Mouse (Mus musculus): ENCODE results near the gene Morn1.
A peak's percentile ranks its signal among the peaks of the same experiment; 100 is the strongest.

Gene Morn1

DNA sequence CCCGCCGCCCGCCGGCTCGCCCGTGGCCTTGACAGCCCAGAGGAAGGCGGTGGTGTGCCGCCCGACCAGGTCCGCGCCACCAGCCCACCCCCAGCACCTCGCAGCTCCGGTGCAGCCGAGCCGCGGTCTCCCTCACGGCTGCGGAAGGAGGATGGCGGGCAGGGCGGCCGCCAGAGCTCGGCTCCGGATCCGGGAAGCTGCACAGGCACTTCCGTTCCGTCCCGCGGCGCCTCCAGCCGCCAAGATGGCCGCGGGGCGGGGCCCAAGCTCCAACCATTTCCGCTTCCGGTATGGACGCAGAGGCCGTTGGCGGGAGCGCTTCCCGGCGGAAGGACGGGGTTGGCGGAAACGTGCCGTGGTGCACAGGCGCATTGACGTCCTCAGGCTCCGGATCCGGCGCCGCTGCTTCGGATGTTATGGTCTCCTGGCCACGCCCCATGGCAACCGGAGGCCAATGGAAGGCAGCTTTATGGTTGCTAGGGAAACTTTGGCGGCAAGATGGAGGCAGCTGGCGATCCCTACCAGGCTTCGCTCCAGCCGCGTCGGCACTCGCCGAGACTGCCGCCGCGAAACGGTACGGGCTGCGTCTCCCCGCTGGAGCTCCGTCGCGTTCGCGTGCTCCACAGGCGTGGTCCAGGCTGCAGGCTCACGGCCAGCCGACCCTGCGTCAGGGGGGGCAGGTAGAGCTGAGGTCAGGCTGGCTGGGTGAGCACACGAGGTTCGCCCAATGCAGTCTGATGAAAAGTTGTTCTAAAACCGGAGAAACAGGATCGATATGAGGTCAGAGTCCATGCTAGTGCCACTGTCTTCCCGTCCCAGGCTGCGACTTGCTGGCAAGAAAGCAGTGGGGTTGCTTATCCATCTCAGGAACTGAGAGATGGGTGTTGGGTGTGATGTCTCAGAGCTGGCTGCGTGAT, at the start of gene Morn1, which contains the start of gene Rer1:
Gene Morn1, plus strand, starts transcription at position 470 of the 917 bp plus-strand sequence.
Gene Rer1, minus strand, starts transcription at position 275 of the 917 bp plus-strand sequence.
- DNase-seq (ENCODE audit: low spot score), result peak; percentile 99

DNA sequence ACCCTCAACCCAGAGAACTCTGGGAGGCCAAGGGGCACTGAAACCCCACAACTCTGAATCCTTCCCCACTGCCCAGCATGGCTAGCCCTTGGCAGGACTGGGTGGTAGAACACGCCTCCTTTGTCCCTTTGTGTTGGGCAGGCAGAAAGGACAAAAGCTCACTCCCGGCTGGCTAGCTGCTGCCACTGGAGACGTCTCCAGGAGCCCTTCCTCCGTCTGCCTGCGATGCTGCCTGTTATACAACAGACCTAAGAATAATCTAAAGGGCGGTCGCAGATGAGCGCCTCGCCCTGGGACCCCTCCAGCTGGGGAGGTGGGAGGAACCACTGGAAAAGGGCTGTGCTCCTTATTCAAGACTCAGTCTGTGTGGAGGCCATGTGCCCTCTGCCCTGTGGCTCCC, 46.2 kb upstream of the Morn1 start:
- DNase-seq (ENCODE audit: low spot score), result no peak

DNA sequence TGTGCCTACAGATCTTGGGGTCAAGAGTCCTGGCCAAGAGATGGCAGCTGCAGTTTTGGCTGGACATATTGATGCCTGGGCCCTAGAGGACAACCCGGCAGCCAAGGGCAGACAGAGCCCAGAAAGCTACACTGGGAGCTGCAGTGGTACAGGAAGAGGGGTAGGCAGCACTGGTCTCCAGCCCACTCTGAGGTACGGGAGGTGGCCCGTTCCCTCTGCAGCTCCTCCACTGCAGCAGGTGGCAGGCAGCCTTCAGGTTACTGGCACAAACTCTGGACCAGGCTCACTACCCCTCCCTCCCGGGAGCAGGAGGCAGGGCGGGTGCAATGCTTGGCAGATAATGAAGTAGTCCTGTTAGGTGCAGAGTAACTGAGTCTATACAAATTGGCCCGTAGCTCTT, 45.7 kb upstream of the Morn1 start:
- no peak for DNase-seq (ENCODE audit: low spot score)

DNA sequence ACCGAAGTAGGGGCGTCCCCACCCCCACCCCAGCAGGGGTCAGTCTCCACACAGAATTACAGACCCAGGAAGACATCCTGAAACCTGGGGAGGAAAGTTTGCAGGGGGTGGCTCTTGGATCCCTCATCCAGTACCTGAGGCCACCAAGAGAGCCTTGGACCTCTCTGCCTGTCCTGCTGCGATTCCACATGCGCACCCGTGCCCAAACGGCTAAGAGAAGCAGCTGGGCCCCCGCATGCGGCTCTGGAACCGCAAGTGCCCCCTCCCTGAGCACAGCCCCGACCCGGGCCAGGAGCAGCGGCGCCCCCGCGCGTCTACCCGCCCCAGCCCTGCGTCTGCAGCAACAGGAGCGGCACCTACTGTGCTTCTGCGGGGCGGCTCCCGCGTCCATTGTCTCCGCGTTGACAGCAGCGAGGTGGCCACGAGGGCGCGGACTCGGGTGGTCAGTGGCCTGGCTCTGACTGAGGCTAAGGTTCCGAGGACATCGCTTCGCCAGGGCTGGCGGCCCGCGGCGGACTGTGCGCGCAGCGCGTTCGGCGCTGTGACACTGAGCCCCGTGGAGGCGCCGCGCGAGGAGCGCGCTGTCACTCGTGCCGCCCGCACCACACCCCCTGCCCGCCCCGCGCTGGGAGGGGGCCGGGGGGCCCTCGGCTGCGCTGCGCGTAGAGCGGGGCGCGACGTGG, 43.6 kb upstream of the Morn1 start:
- DNase-seq (ENCODE audit: low spot score), result no peak

DNA sequence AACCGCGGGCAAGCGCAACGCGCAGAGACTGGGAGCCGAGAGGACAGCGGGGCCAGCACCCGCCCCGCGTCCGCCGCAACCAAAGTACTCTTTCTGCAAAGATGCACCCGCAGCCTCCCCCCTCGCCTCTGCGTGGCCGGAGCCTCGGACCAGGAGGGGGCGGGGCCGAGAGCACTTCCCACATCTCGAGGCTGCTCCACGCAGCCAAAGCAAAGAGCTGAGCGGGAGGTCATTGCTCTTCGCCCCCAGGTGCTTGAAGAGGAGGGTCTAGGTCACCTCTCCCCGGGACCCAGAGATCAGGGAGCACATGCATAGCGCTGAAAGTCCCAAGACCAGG, 43.1 kb upstream of the Morn1 start:
- DNase-seq (ENCODE audit: low spot score), result no peak

DNA sequence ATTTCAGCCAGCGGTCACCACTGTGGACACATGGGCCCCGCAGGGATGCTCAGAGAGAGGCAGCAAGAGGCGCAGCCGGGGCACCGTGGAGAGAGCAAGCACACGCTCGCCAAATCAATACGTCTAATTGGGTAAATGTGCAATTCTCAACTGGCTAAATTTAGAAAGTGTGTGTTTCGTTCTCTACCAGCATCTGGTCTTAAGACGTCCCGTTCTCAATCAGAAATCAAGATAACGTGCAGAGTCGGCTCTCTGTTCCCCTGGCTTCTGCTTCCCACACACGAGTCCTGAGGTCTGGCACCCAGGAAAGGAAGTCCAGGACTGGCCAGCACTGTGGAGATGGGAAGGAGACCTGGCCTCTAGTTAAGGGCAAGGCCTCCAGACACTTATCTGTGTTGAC, 39.7 kb upstream of the Morn1 start:
- no peak for DNase-seq (ENCODE audit: low spot score)

DNA sequence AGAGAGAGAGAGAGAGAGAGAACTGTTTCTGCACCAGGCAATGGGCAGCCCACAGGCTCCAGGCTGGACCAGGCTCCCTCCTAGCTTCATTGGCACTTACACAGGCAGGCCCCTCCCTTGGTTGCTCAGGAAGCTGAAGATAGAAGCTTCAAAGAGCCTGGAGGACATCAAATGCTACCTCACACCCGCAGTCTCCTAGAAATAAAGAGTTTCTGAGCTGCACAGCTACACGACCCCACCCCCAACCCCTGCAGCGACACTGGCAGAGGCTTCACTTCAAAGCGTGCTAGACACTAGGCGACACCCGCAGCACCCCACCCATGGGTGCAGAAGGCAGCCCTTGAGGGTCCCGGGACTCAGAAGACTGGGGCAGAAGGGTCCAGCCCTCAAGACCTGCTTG, 36.3 kb upstream of the Morn1 start:
- no peak for DNase-seq (ENCODE audit: low spot score)

DNA sequence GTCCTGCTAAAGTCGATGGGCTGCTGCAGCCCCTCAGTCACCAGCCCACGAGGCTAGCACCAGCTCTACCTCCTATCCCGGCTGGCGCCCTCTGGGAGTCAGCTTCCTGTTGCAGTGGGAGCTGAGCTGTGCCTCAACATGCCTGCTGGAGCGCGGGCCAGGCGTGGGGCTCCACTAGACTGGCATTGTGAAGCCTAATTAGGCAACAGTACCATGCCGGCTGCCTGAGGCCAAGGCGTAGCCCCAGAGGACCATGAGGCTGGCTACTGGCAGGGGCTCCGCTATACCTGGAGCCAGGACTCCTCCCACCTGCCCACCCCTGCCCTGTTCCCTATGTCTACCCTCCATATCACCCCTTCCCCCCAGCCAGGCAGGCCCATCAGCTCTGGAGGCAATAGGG, 29.7 kb upstream of the Morn1 start, which contains the start of gene Plch2:
Gene Plch2, minus strand, starts transcription at position 61 of the 400 bp plus-strand sequence.
- DNase-seq (ENCODE audit: low spot score), result no peak

DNA sequence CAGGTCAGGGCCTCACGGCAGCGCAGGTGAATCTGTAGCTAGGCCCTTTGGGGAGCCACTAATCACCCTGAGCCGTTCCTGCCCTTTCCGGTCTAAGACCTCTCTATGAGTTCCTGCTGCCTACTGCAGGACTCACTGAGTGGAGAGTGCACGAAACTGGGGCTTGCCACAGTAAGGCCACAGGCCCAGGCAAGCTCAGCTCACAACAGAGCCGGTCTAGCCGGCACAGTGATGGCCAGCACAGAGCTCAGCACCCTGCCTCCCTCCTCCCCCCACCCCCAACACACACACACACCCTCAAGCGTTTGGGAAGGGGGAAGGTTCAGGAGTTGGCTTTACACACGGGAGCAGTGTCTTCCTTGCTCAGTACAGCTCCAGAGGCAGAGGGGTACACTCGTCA, 28.1 kb upstream of the Morn1 start:
- DNase-seq (ENCODE audit: low spot score), result no peak

DNA sequence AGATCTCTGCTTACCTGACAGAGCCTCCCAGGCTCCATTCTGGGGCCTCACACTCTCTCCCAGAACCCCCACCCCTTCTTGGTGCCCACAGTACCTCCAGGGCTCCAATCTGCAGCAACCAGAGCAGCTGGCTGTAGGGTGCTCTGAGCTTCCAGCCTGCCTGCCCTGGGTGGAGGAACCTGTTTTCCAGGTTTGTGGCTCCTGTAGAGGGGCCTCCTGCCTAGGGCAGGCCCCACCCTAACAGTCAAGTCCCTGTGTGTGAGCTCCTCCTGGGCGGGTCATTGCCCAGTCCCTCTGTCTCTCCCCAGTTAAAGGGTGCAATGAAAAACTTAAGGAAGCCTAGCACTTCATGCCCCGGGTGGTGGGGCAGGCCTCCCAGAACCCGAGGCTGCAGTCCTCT, 22.5 kb upstream of the Morn1 start:
- no peak for DNase-seq (ENCODE audit: low spot score)

DNA sequence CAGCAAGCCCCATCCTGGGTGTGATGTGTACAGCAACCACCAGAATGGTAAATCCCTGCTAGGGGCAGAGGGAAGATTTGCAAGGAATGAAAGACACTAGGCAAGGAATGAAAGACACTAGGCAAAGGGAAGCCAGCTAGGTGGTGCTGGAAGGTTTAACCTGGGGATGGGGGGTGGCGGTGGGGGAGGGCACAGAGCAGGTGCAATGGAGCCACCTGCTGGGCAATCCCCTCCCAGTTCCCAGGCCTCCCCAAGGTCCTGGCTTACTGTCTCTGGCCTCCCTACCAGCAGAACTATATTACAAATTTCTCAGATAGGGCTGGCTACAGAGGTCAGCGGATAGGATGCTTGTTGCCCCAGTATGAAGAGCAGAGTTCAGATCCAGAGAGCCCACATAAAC, 21.9 kb upstream of the Morn1 start:
- no peak for DNase-seq (ENCODE audit: low spot score)

DNA sequence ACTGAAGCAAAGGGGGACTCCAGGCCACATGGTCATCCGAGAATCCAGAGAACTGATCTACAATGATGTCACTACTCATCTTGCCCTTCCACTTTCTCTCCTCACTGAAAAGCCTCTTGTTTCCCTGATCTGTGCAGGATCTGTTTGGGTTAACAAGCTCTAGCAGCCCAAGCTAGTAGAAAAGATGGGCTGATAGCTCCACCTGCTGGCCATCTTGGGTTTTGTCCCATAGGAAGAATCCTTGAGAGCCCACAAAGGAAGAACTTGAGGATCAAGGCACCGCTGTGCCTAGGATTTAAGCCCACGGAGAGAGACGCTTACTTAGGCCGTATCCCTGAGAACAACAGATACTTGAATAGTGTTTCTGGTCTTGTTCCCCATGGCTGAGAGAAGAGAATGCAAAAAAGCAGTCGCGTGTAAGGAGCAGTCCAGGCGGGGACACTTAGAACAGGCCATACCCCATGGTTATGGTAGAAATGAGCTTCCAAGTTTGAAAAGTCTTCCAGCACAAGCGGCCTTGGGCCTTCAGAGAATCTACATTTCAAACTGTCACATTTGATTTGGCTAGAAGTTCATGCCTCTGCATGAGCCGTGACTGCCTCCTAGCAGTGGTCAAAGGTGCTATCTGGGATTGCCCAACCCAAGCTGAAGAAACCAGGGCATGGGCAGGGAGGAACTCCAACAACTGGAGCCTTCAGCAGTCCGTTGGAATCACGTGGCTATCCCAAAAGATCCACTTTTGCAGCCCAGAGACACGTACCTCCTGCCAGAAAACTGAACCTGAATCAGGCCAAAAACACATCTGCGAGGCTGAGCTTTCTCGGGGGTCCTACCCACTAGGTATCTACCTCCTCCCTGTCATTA, 20.2 kb upstream of the Morn1 start:
- DNase-seq (ENCODE audit: low spot score), result peak; percentile 90

DNA sequence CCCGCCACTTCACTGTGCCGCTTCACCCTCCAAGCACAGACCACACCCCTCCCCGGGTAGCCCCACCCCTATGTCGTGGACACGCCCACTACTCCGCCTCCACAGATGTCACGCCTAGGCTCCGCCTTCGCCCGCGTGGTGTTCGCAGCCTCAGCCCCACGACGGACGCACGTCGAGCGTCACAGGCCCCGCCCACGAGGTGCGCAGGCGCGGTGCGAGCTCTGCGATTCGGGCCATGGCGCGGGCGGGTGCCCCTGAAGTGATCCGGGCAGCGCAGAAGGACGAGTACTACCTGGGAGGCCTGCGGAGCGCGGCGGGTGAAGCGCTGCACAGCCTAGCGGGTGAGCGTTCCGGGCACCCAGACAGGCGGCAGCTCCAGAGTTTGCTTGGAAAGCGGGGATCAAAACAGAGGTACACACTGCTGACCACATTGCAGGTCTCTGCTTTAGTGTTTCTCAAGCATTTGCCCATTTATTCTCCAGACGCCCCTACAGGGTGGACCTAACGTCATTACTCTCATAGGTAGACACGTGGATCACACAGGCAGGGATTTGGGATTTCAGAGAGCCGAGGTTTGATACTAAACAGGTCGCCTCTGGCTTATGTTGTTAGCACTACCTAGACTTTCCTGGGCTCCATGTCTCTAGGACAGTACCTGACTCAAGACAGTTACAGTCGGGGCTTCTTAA, 19.4 kb upstream of the Morn1 start, which contains the start of gene Pex10:
Gene Pex10, plus strand, starts transcription at position 183 of the 689 bp plus-strand sequence.
- peak; percentile 99 for DNase-seq (ENCODE audit: low spot score)

DNA sequence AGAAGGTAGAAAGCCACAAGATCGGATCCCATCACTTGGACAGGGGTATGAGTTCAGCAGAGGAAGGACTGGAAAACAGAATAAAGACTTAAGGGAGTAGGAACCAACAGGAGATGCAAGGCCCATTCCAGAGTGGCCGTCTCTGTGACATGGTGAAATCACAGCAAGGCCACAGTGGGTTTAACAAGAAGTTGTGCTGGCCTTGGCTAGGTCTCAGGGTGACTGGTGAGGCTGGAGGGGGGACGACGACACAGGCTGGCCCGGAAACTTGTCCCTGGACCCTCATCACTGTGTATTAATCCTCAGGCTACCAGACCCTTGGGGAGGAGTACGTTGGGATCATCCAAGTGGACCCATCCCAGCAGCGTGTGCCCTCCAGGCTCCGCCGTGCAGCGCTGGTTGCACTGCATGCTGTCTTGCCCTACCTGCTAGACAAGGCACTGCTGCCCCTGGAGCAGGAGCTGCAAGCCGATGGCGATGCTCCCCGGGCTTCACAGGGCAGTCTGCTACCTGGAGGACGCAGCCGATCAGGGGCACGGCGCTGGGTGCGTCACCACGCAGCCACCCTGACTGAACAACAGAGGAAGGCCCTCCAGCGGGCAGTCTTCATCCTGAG, 17.9 kb upstream of the Morn1 start:
- DNase-seq (ENCODE audit: low spot score), result no peak

DNA sequence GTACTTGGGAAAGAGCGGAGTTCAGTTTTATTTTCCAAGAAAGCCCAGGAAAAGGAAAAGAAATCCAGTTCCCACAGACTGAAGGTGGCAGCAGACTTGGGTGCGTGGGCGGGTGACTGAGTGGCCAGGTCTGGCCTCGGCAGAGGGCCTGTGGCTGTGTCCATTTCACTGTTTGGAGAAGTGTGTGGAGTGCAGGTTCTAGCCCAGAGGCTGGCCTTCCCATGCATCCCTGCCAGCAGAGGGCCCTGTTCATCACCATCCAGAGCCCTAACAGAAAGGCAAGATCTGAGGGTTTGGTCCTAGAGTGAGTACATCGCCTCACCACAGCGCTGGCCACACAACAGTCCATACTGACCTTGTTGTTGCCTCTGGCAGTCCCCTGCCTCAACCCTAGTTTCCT, 17.2 kb upstream of the Morn1 start:
- DNase-seq (ENCODE audit: low spot score), result peak; percentile 53

DNA sequence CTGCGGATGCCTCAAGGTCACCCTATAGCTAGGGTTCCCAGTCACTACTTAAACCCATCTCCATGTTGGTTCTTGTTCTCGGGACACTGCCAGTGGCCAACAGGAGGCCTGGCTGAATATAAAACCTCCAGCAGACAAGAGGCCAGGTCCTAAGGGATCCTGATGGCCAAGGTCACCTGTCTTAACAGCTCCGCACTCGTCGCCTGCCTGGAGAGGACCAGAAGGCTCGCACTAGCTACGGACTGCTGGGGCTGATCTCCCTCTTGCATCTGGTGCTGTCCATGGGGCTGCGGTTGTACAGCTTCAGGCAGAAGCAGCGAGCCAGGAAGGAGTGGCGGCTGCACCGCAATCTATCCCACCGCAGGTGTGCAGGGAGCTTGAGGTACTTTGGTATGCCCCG, 16.2 kb upstream of the Morn1 start:
- DNase-seq (ENCODE audit: low spot score), result no peak

DNA sequence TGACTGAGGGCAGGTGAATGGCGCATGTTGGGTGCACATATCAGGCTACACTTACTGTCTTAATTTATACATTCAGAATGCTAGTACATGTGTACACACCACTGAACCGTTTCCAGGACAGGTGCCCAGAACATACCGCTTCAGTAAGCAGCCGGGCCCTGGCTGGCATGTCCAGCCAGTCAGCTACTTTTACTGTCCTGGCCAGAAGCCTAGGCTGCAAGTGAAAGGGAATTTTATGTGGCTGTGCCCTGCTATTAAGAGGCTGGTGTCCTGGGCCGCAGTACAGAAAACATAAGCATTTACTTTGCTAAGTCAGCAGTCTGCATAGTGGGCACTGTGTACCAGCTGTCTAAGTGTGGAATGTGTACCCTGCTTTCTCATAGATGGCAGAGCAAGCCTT, 15.5 kb upstream of the Morn1 start:
- DNase-seq (ENCODE audit: low spot score), result no peak

DNA sequence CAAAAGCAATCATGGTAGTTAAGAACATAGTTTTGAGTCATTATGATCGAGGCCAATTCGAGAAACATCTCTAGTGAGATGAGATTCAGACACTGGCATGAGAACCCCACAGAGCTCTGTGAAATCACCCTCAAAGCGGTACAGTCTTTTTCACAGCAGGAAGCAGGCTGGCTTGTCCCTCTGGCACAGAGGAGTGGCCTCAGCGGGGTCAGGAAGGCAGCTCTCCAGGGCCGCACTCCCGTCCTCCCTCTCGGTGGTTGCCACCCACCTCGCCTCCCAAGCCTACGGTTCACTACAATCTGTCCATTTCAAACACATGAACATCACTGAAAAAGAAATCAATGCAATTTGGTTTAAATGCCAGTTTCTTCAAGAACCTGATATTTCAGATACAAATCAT, 12.0 kb upstream of the Morn1 start:
- DNase-seq (ENCODE audit: low spot score), result no peak

DNA sequence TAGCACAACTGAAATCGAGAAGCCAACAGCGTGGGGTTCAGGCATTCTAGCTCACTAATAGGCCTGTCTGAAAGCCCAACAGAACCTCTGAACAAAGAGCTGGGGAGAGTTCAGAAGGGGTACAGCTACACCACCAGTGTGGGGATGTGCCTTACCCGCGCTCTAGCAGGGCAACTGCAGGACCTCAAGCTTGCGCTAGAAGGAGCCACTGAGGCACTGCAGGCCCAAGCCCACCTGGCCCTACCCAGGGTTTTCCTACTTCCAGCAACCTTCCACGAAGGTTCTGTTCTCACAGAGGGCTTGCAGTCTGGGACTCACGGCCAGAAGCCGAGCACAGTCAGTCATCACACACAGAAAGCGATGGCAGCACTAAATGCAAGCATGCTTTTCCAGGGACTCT, 11.2 kb upstream of the Morn1 start:
- DNase-seq (ENCODE audit: low spot score), result no peak

DNA sequence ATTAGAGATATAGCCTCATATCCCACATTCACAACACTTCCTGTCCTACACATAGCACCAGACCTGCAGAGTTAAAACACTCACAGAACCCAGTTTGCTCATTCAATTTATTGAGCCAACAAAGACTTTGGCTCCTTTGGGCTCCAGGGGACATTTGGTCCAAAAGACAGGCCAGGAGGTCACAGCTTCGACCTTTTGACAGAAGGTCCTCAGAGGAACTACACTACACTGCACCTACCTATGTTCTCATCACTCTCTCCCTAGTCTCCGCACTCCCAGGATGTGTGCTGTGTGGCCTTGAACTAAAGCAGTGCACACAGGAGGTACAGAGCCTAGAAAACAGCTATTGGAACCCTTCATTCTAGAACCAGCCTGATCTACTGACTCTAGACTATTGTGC, 10.6 kb upstream of the Morn1 start:
- no peak for DNase-seq (ENCODE audit: low spot score)

DNA sequence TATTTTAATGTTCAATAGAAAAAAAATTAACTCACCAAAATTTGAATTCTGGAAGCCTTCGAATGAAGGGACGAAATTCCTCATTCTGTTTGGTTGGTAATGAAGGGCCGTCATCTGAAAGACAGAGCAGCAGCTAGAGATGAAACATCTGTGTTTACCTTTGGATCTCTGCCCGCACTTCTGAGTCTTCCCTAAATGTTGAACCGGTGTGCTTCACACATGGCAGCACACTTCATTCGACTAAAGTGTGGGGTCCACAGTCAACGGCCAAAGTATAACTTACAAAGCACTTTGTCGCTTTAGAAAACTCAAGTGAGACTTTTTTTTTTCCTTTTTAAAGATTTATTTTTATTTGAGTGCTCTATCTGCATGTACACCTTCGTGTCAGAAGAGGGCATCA, 9.7 kb upstream of the Morn1 start:
- no peak for DNase-seq (ENCODE audit: low spot score)
